Mouse (Mus musculus): ENCODE results near the gene Zmynd10.

DNA sequence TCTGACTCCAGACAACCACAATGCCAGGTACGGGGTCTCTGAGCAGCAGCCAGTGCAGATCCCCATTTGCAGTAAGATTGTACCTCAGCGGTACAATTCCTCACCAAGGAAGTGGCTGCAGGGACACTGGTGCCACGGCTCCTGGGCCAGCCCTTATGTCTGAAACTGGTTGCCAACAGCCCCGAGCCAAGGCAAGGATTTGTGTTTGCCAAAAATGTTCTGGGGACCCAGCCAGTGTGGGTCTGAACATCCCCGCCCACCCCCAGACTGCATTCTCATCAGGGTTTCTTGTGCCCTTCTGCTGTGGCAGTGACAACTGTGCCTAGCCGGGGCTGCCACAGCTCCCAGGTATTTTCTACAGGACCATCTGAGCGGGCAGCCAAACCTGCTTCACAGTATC is 8.9 kb upstream of the Zmynd10 start:
- TF ChIP-seq CTCF (IDR thresholded peaks at IDR 0.05; ENCODE audit: low read depth, low read length), result no peak
- TF ChIP-seq POLR2A (IDR thresholded peaks at IDR 0.05; ENCODE audit: extremely low read depth, insufficient read depth, low read length), result no peak
